Mouse (Mus musculus) frontal cortex, postnatal 36 days (tissue): ENCODE data around the gene Gm2a.

Experiments used
- DNase-seq, 2 experiments: peaks; one replicate each; pipeline ENCODE4 v3.0.0; 2022; ENCODE audit warnings: low spot score in 2 of 2

Gm2a gene

GRCm38 (mm10) chr11:55131077-55131742 is 33.3 kb downstream of the Gm2a start:
- no peak for DNase-seq

- no peak for DNase-seq
Observed at GRCm38 (mm10) chr11:55131946-55132345, 34.0 kb downstream of the Gm2a start.

GRCm38 (mm10) chr11:55133204-55133603 is 35.3 kb downstream of the Gm2a start:
- no peak for DNase-seq

DNA sequence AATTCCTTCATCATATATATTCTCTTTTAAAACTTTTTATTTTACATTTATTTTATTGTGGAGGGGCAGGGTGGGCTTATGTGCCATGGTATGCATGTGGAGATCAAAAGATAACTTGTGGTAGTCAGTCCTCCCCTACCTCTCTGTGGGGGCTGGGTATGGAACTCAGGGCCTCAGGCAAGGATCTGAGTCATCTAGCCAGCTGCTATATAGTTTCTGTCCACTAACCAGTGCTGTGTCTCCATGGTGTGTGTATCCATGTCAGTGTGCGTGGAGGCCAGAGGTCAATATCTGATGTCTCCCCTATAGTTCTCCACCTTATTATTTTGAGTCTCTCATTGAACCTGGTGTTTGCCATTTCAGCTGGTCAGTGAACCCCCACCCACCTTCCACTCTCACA is 36.5 kb downstream of the Gm2a start:
- no peak for DNase-seq

- no peak for DNase-seq
Observed at GRCm38 (mm10) chr11:55134871-55135270, 37.0 kb downstream of the Gm2a start.

GRCm38 (mm10) chr11:55136770-55137547 is 39.0 kb downstream of the Gm2a start:
- peak in 1 of 2 experiments; percentile 30 for DNase-seq

- DNase-seq = no peak
Observed at GRCm38 (mm10) chr11:55137646-55138045, 39.7 kb downstream of the Gm2a start.

GRCm38 (mm10) chr11:55141502-55141901 is 43.6 kb downstream of the Gm2a start:
- DNase-seq = no peak

- DNase-seq = no peak
Observed at GRCm38 (mm10) chr11:55144011-55144410, 46.1 kb downstream of the Gm2a start.

- no peak for DNase-seq
Observed at GRCm38 (mm10) chr11:55146855-55147254, 48.9 kb downstream of the Gm2a start.

GRCm38 (mm10) chr11:55147423-55147822 is 49.5 kb downstream of the Gm2a start:
- DNase-seq = no peak

- no peak for DNase-seq
Observed at GRCm38 (mm10) chr11:55148461-55148860, 50.5 kb downstream of the Gm2a start.

- DNase-seq = no peak
Observed at GRCm38 (mm10) chr11:55151608-55152007, 53.7 kb downstream of the Gm2a start, which contains the start of gene Slc36a3. Slc36a3 (minus strand) TSS chr11:55151708.

GRCm38 (mm10) chr11:55154398-55155069 is 56.6 kb downstream of the Gm2a start:
- no peak for DNase-seq

GRCm38 (mm10) chr11:55155070-55155421 is 57.1 kb downstream of the Gm2a start:
- DNase-seq = no peak

DNA sequence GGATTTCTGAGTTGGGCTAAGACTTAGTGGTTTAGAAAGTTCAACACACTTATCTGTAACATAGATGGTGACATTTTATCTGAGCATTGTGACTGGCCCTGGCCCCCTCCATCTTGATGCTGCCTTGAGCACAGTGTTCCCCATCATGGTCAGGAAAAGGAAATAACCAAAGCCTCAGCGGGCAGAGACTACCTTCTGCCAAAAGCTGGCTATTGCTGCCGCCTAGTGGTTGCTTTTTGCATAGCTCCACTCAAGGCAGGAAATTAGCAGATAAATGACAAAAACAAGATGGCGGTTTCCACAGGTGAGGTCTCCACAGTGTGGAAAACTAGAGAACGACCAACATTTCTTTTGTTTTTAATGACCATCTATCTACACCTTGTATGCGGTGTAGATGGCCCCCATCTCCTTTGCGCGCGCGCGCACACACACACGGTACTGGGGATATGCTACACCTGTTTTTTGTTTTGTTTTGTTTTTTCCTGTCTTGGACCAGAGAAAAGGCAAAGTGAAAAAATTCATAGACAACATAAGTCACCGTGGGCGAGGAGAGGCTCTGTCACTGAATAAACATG is 61.0 kb downstream of the Gm2a start:
- DNase-seq = peak; percentile 83 to 88
